Mouse (Mus musculus) brain, embryonic 14.5 days (tissue): Measurements from ENCODE around the gene Kmt2c.

Experiments
- CTCF ChIP-seq: fragments of 200-500 bp; IDR thresholded peaks from 2 replicates; pipeline ENCODE4 v1.5.1; 2012; ENCODE audit warnings: inconsistent platforms, mild to moderate bottlenecking, moderate library complexity, borderline replicate concordance; ENCODE audit not compliant: insufficient read depth, insufficient read length; ENCODE audit errors: extremely low read depth
- POLR2A ChIP-seq: fragments of 200-500 bp; IDR thresholded peaks from 2 replicates; pipeline ENCODE4 v1.6.1; 2012; ENCODE audit warnings: mild to moderate bottlenecking, inconsistent platforms, borderline replicate concordance; ENCODE audit not compliant: poor library complexity, insufficient read depth, insufficient read length, severe bottlenecking; ENCODE audit errors: extremely low read depth

- peak; percentile 45 for TF ChIP-seq POLR2A
- TF ChIP-seq CTCF: no peak
Measured at GRCm38 (mm10) chr5:25529529-25530421, 31.2 kb upstream of the Kmt2c start.
